Mouse (Mus musculus) layer of hippocampus, postnatal 10 days (tissue): ENCODE measurements around the gene Nck2. TPM values are rescaled to one million over a fixed set of nuclear protein-coding genes. Genes with fewer than 3 reads are reported as not detected.

Source experiments
- DNase-seq, 2 experiments: peaks; one replicate each; pipeline ENCODE4 v3.0.0; 2021; ENCODE audit warnings: low spot score in 2 of 2
- total RNA-seq, 2 experiments: library from RNA; stranded (reverse); gene quantifications; 2 replicates each; pipeline ENCODE4 v1.2.3; 2021

Nck2 gene
- total RNA-seq, 2 experiments from 2014 or later, result 48.6 to 49.3 TPM

GRCm38 (mm10) chr1:43429924-43430876 lies 14.2 kb upstream of the Nck2 start:
- no peak for DNase-seq

- no peak for DNase-seq
These were observed 10.5 kb upstream of the Nck2 start for GRCm38 (mm10) chr1:43433853-43434252.

GRCm38 (mm10) chr1:43436554-43436953 lies 7.8 kb upstream of the Nck2 start:
- DNase-seq, result no peak

GRCm38 (mm10) chr1:43439261-43439660 lies 5.1 kb upstream of the Nck2 start:
- no peak for DNase-seq

GRCm38 (mm10) chr1:43442568-43442967 lies 1.8 kb upstream of the Nck2 start:
- DNase-seq, result no peak

- peak; percentile 79 to 85 for DNase-seq
These were observed 1.1 kb downstream of the Nck2 start for GRCm38 (mm10) chr1:43445170-43446088.

GRCm38 (mm10) chr1:43446089-43446533 lies 1.7 kb downstream of the Nck2 start:
- DNase-seq, result peak; percentile 51 to 69

- peak; percentile 22 to 30 for DNase-seq
These were observed 2.6 kb downstream of the Nck2 start for GRCm38 (mm10) chr1:43446731-43447601.

- DNase-seq, result no peak
These were observed 3.4 kb downstream of the Nck2 start for GRCm38 (mm10) chr1:43447602-43448287.

GRCm38 (mm10) chr1:43450811-43451210 lies 6.4 kb downstream of the Nck2 start:
- DNase-seq, result no peak

GRCm38 (mm10) chr1:43453683-43454082 lies 9.3 kb downstream of the Nck2 start:
- no peak for DNase-seq

- DNase-seq, result no peak
These were observed 10.4 kb downstream of the Nck2 start for GRCm38 (mm10) chr1:43454741-43455140.

GRCm38 (mm10) chr1:43455196-43455595 lies 10.8 kb downstream of the Nck2 start:
- DNase-seq, result no peak

- DNase-seq, result no peak
These were observed 12.8 kb downstream of the Nck2 start for GRCm38 (mm10) chr1:43457012-43457766.

GRCm38 (mm10) chr1:43460468-43460867 lies 16.1 kb downstream of the Nck2 start:
- no peak for DNase-seq

- DNase-seq, result no peak
These were observed 18.3 kb downstream of the Nck2 start for GRCm38 (mm10) chr1:43462666-43463065.

GRCm38 (mm10) chr1:43463941-43464682 lies 19.7 kb downstream of the Nck2 start:
- no peak for DNase-seq

GRCm38 (mm10) chr1:43464976-43465375 lies 20.6 kb downstream of the Nck2 start:
- no peak for DNase-seq
